Mouse (Mus musculus): ENCODE results near the gene Ptprr. TPM values are rescaled to one million over a fixed set of nuclear protein-coding genes. Genes with fewer than 3 reads are reported as not detected.
A peak's percentile ranks its signal among the peaks of the same experiment; 100 is the strongest.

Ptprr gene
- polyA plus RNA-seq, 1 experiment from 2014 or later = 0.20 TPM

- ATAC-seq (ENCODE audit: insufficient number of reproducible peaks, low FRiP score, low TSS enrichment, low read depth) (no peak), DNase-seq (ENCODE audit: low spot score) (no peak)
- Histone ChIP-seq H3K9ac (ENCODE audit: low read length) (no peak overlapping the region), H3K27ac (replicated peaks; ENCODE audit: low read depth, low read length) (no peak overlapping the region), H3K4me3 (ENCODE audit: low read depth, low read length) (no peak overlapping the region), H3K27me3 (ENCODE audit: control insufficient read depth, insufficient read depth, low read length) (no peaks in the 10 kb centered on the region), H3K4me1 (ENCODE audit: control insufficient read depth, insufficient read depth, low read length) (no peaks in the 10 kb centered on the region), H3K9me3 (ENCODE audit: control insufficient read depth, low read length) (no peaks in the 10 kb centered on the region), H3K4me2 (ENCODE audit: low read depth, severe bottlenecking) (no peak overlapping the region), H3K36me3 (ENCODE audit: control insufficient read depth, insufficient read depth, low read length) (no peaks in the 10 kb centered on the region)
- 91% methylated on average over 2 of the region's 2 CpGs for WGBS
These were observed 103.5 kb downstream of the Ptprr start for GRCm38 (mm10) chr10:116121463-116121862.

DNA sequence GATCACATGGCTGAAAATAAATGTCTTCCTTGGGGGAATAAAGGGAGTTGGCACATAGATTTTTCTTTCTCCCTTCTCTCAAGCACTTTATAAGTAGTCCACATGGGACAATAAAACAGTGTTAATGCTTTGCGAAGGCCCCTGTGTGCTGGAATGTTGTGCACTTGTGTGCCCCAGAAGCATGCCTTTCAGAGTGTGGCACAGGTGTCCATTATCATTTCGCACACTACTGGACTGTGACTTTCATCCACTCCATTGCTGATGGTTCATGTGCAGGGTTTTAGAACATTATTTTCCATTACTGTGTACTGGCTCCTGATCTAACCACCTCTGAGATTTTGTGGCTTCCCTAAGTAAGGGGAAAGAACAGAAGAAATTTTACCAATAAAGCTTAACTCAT lies 105.8 kb downstream of the Ptprr start:
- no peak for DNase-seq (ENCODE audit: low spot score)
- WGBS = 79% methylated on average over 2 of the region's 2 CpGs
- no peaks in the 10 kb centered on the region for H3K9me3 ChIP-seq (ENCODE audit: control insufficient read depth, low read length)
- no peaks in the 10 kb centered on the region for H3K36me3 ChIP-seq (ENCODE audit: control insufficient read depth, insufficient read depth, low read length)
- no peaks in the 10 kb centered on the region for H3K27me3 ChIP-seq (ENCODE audit: control insufficient read depth, insufficient read depth, low read length)
- H3K4me2 ChIP-seq (ENCODE audit: low read depth, severe bottlenecking) = no peak overlapping the region
- no peaks in the 10 kb centered on the region for H3K4me1 ChIP-seq (ENCODE audit: control insufficient read depth, insufficient read depth, low read length)
- no peak overlapping the region for H3K9ac ChIP-seq (ENCODE audit: low read length)
- H3K4me3 ChIP-seq (ENCODE audit: low read depth, low read length) = no peak overlapping the region
- no peak overlapping the region for H3K27ac ChIP-seq (replicated peaks; ENCODE audit: low read depth, low read length)
- no peak for ATAC-seq (ENCODE audit: insufficient number of reproducible peaks, low FRiP score, low TSS enrichment, low read depth)

DNA sequence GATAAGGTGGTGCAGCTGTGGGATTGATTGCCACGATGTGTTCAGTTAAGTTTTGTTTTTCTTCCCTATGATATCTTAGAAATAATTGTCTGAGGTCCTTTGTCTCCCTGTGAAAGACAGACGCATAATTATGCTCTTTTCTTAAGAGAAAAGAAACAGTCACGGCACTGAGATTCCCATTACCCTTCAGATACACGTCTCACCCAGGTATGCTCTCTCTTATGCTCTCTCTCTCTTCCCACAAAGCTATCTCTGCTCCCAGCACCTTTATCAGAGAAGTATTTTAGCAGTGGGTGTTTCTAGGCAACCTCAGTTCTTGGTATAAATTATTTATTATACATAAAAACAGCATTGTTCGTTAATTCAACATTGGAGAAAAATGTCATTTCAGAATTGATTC lies 107.4 kb downstream of the Ptprr start:
- H3K4me1 ChIP-seq (ENCODE audit: control insufficient read depth, insufficient read depth, low read length) = no peaks in the 10 kb centered on the region
- H3K9ac ChIP-seq (ENCODE audit: low read length) = no peak overlapping the region
- no peaks in the 10 kb centered on the region for H3K9me3 ChIP-seq (ENCODE audit: control insufficient read depth, low read length)
- no peak overlapping the region for H3K27ac ChIP-seq (replicated peaks; ENCODE audit: low read depth, low read length)
- ATAC-seq (ENCODE audit: insufficient number of reproducible peaks, low FRiP score, low TSS enrichment, low read depth) = no peak
- no peaks in the 10 kb centered on the region for H3K27me3 ChIP-seq (ENCODE audit: control insufficient read depth, insufficient read depth, low read length)
- no peak overlapping the region for H3K4me3 ChIP-seq (ENCODE audit: low read depth, low read length)
- no peak overlapping the region for H3K4me2 ChIP-seq (ENCODE audit: low read depth, severe bottlenecking)
- no peaks in the 10 kb centered on the region for H3K36me3 ChIP-seq (ENCODE audit: control insufficient read depth, insufficient read depth, low read length)
- DNase-seq (ENCODE audit: low spot score) = no peak
- WGBS = 84% methylated on average over 5 of the region's 5 CpGs

DNA sequence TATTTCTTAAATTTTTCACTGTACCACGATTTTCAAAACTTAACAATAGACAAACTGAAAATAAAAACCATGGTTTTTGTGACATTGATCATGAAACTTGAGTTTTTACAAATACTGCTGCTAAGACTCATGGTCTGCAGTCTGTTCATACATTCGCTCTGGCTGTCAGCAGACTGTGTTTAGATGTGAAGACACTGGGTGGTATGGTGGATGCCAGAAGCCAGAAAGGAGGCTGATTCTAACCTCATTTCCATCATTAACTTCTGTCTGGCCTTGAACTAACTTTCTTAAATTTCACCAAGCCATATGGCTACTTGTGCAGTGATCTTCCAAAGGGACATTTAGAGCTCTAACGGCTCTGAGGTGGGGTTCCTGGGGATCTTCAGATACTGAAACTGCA lies 112.4 kb downstream of the Ptprr start:
- Histone ChIP-seq H3K4me2 (ENCODE audit: low read depth, severe bottlenecking) (no peak overlapping the region), H3K4me3 (ENCODE audit: low read depth, low read length) (no peak overlapping the region), H3K27ac (replicated peaks; ENCODE audit: low read depth, low read length) (no peak overlapping the region), H3K9me3 (ENCODE audit: control insufficient read depth, low read length) (no peaks in the 10 kb centered on the region), H3K9ac (ENCODE audit: low read length) (no peak overlapping the region), H3K36me3 (ENCODE audit: control insufficient read depth, insufficient read depth, low read length) (no peaks in the 10 kb centered on the region), H3K27me3 (ENCODE audit: control insufficient read depth, insufficient read depth, low read length) (no peaks in the 10 kb centered on the region), H3K4me1 (ENCODE audit: control insufficient read depth, insufficient read depth, low read length) (no peaks in the 10 kb centered on the region)
- ATAC-seq (ENCODE audit: insufficient number of reproducible peaks, low FRiP score, low TSS enrichment, low read depth) (no peak), DNase-seq (ENCODE audit: low spot score) (no peak)
- 75% methylated on average over 3 of the region's 3 CpGs for WGBS

DNA sequence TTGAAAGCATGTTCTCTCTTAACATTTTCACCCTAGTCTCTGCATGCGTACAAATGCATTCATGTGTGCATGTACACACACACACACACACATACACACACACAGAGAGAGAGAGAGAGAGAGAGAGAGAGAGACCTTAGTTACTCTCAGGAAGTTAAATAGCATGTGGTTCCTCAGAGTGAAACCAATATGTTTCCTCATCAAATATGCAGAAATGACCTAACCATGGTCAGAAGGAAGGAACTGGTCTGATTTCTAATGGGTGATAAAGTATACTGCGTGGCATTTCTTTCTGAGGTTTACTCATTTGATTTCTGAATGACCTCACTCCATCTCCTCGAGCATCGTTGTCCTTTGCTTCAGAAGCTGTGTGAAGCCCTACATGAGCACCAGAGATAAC lies 113.2 kb downstream of the Ptprr start:
- Histone ChIP-seq H3K27ac (replicated peaks; ENCODE audit: low read depth, low read length) (no peak overlapping the region), H3K4me2 (ENCODE audit: low read depth, severe bottlenecking) (no peak overlapping the region), H3K9me3 (ENCODE audit: control insufficient read depth, low read length) (no peaks in the 10 kb centered on the region), H3K4me1 (ENCODE audit: control insufficient read depth, insufficient read depth, low read length) (no peaks in the 10 kb centered on the region), H3K36me3 (ENCODE audit: control insufficient read depth, insufficient read depth, low read length) (no peaks in the 10 kb centered on the region), H3K27me3 (ENCODE audit: control insufficient read depth, insufficient read depth, low read length) (no peaks in the 10 kb centered on the region), H3K4me3 (ENCODE audit: low read depth, low read length) (no peak overlapping the region), H3K9ac (ENCODE audit: low read length) (no peak overlapping the region)
- DNase-seq (ENCODE audit: low spot score) = no peak
- no peak for ATAC-seq (ENCODE audit: insufficient number of reproducible peaks, low FRiP score, low TSS enrichment, low read depth)
- 86% methylated on average over 4 of the region's 4 CpGs for WGBS

GRCm38 (mm10) chr10:116132233-116132632 lies 114.2 kb downstream of the Ptprr start:
- WGBS = 61% methylated on average over 4 of the region's 4 CpGs
- no peak overlapping the region for H3K4me3 ChIP-seq (ENCODE audit: low read depth, low read length)

GRCm38 (mm10) chr10:116135187-116135586 lies 117.2 kb downstream of the Ptprr start:
- 78% methylated on average over 2 of the region's 2 CpGs for WGBS
- Histone ChIP-seq H3K4me2 (ENCODE audit: low read depth, severe bottlenecking) (no peak overlapping the region), H3K4me1 (ENCODE audit: control insufficient read depth, insufficient read depth, low read length) (no peaks in the 10 kb centered on the region), H3K4me3 (ENCODE audit: low read depth, low read length) (no peak overlapping the region), H3K27ac (replicated peaks; ENCODE audit: low read depth, low read length) (no peak overlapping the region), H3K36me3 (ENCODE audit: control insufficient read depth, insufficient read depth, low read length) (no peaks in the 10 kb centered on the region), H3K9ac (ENCODE audit: low read length) (no peak overlapping the region), H3K27me3 (ENCODE audit: control insufficient read depth, insufficient read depth, low read length) (no peaks in the 10 kb centered on the region), H3K9me3 (ENCODE audit: control insufficient read depth, low read length) (no peaks in the 10 kb centered on the region)
- DNase-seq (ENCODE audit: low spot score) = no peak
- no peak for ATAC-seq (ENCODE audit: insufficient number of reproducible peaks, low FRiP score, low TSS enrichment, low read depth)

More at GRCm38 (mm10) chr10:116132233-116132632, 114.2 kb downstream of the Ptprr start:
- ATAC-seq (ENCODE audit: insufficient number of reproducible peaks, low FRiP score, low TSS enrichment, low read depth) (no peak), DNase-seq (ENCODE audit: low spot score) (no peak)
- Histone ChIP-seq H3K36me3 (ENCODE audit: control insufficient read depth, insufficient read depth, low read length) (no peaks in the 10 kb centered on the region), H3K4me2 (ENCODE audit: low read depth, severe bottlenecking) (no peak overlapping the region), H3K27me3 (ENCODE audit: control insufficient read depth, insufficient read depth, low read length) (no peaks in the 10 kb centered on the region), H3K9ac (ENCODE audit: low read length) (no peak overlapping the region), H3K9me3 (ENCODE audit: control insufficient read depth, low read length) (no peaks in the 10 kb centered on the region), H3K4me1 (ENCODE audit: control insufficient read depth, insufficient read depth, low read length) (no peaks in the 10 kb centered on the region), H3K27ac (replicated peaks; ENCODE audit: low read depth, low read length) (no peak overlapping the region)

GRCm38 (mm10) chr10:116140226-116140625 lies 122.2 kb downstream of the Ptprr start:
- Histone ChIP-seq H3K27ac (replicated peaks; ENCODE audit: low read depth, low read length) (no peak overlapping the region), H3K4me3 (ENCODE audit: low read depth, low read length) (no peak overlapping the region), H3K9me3 (ENCODE audit: control insufficient read depth, low read length) (no peaks in the 10 kb centered on the region), H3K4me1 (ENCODE audit: control insufficient read depth, insufficient read depth, low read length) (no peaks in the 10 kb centered on the region), H3K9ac (ENCODE audit: low read length) (no peak overlapping the region), H3K27me3 (ENCODE audit: control insufficient read depth, insufficient read depth, low read length) (no peaks in the 10 kb centered on the region), H3K4me2 (ENCODE audit: low read depth, severe bottlenecking) (no peak overlapping the region), H3K36me3 (ENCODE audit: control insufficient read depth, insufficient read depth, low read length) (no peaks in the 10 kb centered on the region)
- 91% methylated on average over 8 of the region's 8 CpGs for WGBS
- DNase-seq (ENCODE audit: low spot score) = no peak
- ATAC-seq (ENCODE audit: insufficient number of reproducible peaks, low FRiP score, low TSS enrichment, low read depth) = no peak

DNA sequence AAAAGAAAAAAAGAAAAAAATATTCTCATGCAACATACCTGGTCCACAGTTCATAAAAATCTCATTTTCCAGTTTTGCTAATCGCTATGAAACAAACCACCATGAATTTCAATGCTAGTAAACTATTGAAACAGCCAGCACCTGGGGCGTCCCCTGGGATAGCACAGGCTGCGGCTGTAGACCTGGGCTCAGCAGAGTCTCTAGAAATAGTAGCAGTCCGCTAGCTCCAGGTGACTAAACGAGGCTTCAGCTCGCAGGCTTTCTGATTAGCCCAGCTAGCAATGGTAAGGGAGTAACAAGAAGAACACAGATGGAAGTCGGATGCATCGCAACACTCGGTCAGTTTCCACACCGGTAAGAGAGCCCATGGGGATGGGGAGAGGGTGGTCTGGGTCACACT lies 125.7 kb downstream of the Ptprr start:
- no peak overlapping the region for H3K27ac ChIP-seq (replicated peaks; ENCODE audit: low read depth, low read length)
- no peaks in the 10 kb centered on the region for H3K36me3 ChIP-seq (ENCODE audit: control insufficient read depth, insufficient read depth, low read length)
- H3K4me1 ChIP-seq (ENCODE audit: control insufficient read depth, insufficient read depth, low read length) = 0 out of 2 replicates have a peak, but pooled peaks cover 4% of the 10 kb centered on the region
- no peak overlapping the region for H3K9ac ChIP-seq (ENCODE audit: low read length)
- no peaks in the 10 kb centered on the region for H3K9me3 ChIP-seq (ENCODE audit: control insufficient read depth, low read length)
- DNase-seq (ENCODE audit: low spot score) (peak; percentile 27), ATAC-seq (ENCODE audit: insufficient number of reproducible peaks, low FRiP score, low TSS enrichment, low read depth) (no peak)
- H3K4me2 ChIP-seq (ENCODE audit: low read depth, severe bottlenecking) = no peak overlapping the region
- WGBS = 86% methylated on average over 10 of the region's 10 CpGs
- H3K27me3 ChIP-seq (ENCODE audit: control insufficient read depth, insufficient read depth, low read length) = no peaks in the 10 kb centered on the region
- no peak overlapping the region for H3K4me3 ChIP-seq (ENCODE audit: low read depth, low read length)

Measured in limb, embryonic 11.5 days (tissue).